Mouse (Mus musculus) heart, embryonic 12.5 days (tissue): ENCODE results near the gene Arhgef7. TPM values are rescaled to one million over a fixed set of nuclear protein-coding genes. Genes with fewer than 3 reads are reported as not detected.

Source experiments
- polyA plus RNA-seq: library from polyadenylated mRNA; unstranded; fragments of >200 nt; fragmentation: Nextera tagmentation; extraction: Ambion mirVana; gene quantifications from 2 replicates; pipeline ENCODE4 v1.2.1, GENCODE M21; 2016

Arhgef7 gene
- polyA plus RNA-seq, 1 experiment from 2014 or later: 70.5 TPM

Other genes with a start within 250 kb of the Arhgef7 start
- 20.2 and 23.5 TPM in 2 replicates for gene Rab20, start 249.0 kb upstream of the Arhgef7 start, polyA plus RNA-seq
- gene Naxd, start 230.2 kb upstream of the Arhgef7 start, polyA plus RNA-seq: 68.8 and 71.0 TPM in 2 replicates
- gene Cars2, start 176.9 kb upstream of the Arhgef7 start, polyA plus RNA-seq: 22.6 and 28.2 TPM in 2 replicates
- gene Ing1, start 172.2 kb upstream of the Arhgef7 start, polyA plus RNA-seq: 25.2 and 26.5 TPM in 2 replicates
- 70.6 and 71.7 TPM in 2 replicates for gene Ankrd10, start 92.0 kb upstream of the Arhgef7 start, polyA plus RNA-seq
- not detected in 2 replicates for gene 1700016D06Rik, start 26.7 kb upstream of the Arhgef7 start, polyA plus RNA-seq
- 0.49 and 0.51 TPM in 2 replicates for gene Tex29, start 112.8 kb downstream of the Arhgef7 start, polyA plus RNA-seq